Mouse (Mus musculus): Measurements from ENCODE around the gene Rbm46. TPM values are rescaled to one million over a fixed set of nuclear protein-coding genes. Genes with fewer than 3 reads are reported as not detected.

The Rbm46 gene
- total and polyA plus RNA-seq, 2 experiments: 0.28 TPM; not detected in 1

- Histone ChIP-seq H3K27ac (replicated peaks; ENCODE audit: insufficient read depth, low read depth, low read length) (no peak overlapping the region), H3K36me3 (ENCODE audit: control insufficient read depth, insufficient read depth, low read length) (no peaks in the 10 kb centered on the region), H3K79me2 (ENCODE audit: control insufficient read depth, insufficient read depth, low read length) (no peaks in the 10 kb centered on the region), H3K4me3 (ENCODE audit: insufficient read depth, low read depth, low read length) (no peak overlapping the region), H3K9ac (ENCODE audit: low read depth, low read length) (no peak overlapping the region), H3K4me1 (ENCODE audit: control insufficient read depth, insufficient read depth, low read length) (no peaks in the 10 kb centered on the region), H3K27me3 (ENCODE audit: control insufficient read depth, insufficient read depth, low read length) (no peaks in the 10 kb centered on the region)
- DNase-seq (ENCODE audit: extremely low read depth, low read depth, low spot score): no peak
- TF ChIP-seq CTCF (IDR thresholded peaks at IDR 0.05; ENCODE audit: low read depth, low read length) (no peak), POLR2A (IDR thresholded peaks at IDR 0.05; ENCODE audit: extremely low read depth, insufficient read depth, low read length) (no peak)
- WGBS: 82% methylated on average over 3 of the region's 3 CpGs
These were observed 75.8 kb downstream of the Rbm46 start for GRCm38 (mm10) chr3:82800470-82800843.

- Histone ChIP-seq H3K27ac (replicated peaks; ENCODE audit: insufficient read depth, low read depth, low read length) (no peak overlapping the region), H3K9ac (ENCODE audit: low read depth, low read length) (no peak overlapping the region), H3K79me2 (ENCODE audit: control insufficient read depth, insufficient read depth, low read length) (no peaks in the 10 kb centered on the region), H3K4me1 (ENCODE audit: control insufficient read depth, insufficient read depth, low read length) (no peaks in the 10 kb centered on the region), H3K27me3 (ENCODE audit: control insufficient read depth, insufficient read depth, low read length) (no peaks in the 10 kb centered on the region), H3K4me3 (ENCODE audit: insufficient read depth, low read depth, low read length) (no peak overlapping the region), H3K36me3 (ENCODE audit: control insufficient read depth, insufficient read depth, low read length) (no peaks in the 10 kb centered on the region)
- no peak for TF ChIP-seq POLR2A (IDR thresholded peaks at IDR 0.05; ENCODE audit: extremely low read depth, insufficient read depth, low read length)
- no peak for TF ChIP-seq CTCF (IDR thresholded peaks at IDR 0.05; ENCODE audit: low read depth, low read length)
- 78% methylated on average over 4 of the region's 4 CpGs for WGBS
- no peak for DNase-seq (ENCODE audit: extremely low read depth, low read depth, low spot score)
These were observed 76.4 kb downstream of the Rbm46 start for GRCm38 (mm10) chr3:82799735-82800469.

- H3K36me3 ChIP-seq (ENCODE audit: control insufficient read depth, insufficient read depth, low read length): no peaks in the 10 kb centered on the region
- TF ChIP-seq POLR2A (IDR thresholded peaks at IDR 0.05; ENCODE audit: extremely low read depth, insufficient read depth, low read length) (no peak), CTCF (IDR thresholded peaks at IDR 0.05; ENCODE audit: low read depth, low read length) (no peak)
- 59% methylated on average over 1 of the region's 1 CpGs for WGBS
These were observed 82.6 kb downstream of the Rbm46 start for GRCm38 (mm10) chr3:82793656-82794055.

GRCm38 (mm10) chr3:82791663-82792062, 84.6 kb downstream of the Rbm46 start:
- Histone ChIP-seq H3K79me2 (ENCODE audit: control insufficient read depth, insufficient read depth, low read length) (no peaks in the 10 kb centered on the region), H3K36me3 (ENCODE audit: control insufficient read depth, insufficient read depth, low read length) (no peaks in the 10 kb centered on the region), H3K27me3 (ENCODE audit: control insufficient read depth, insufficient read depth, low read length) (no peaks in the 10 kb centered on the region), H3K27ac (replicated peaks; ENCODE audit: insufficient read depth, low read depth, low read length) (no peak overlapping the region), H3K9ac (ENCODE audit: low read depth, low read length) (no peak overlapping the region), H3K4me3 (ENCODE audit: insufficient read depth, low read depth, low read length) (no peak overlapping the region), H3K4me1 (ENCODE audit: control insufficient read depth, insufficient read depth, low read length) (no peaks in the 10 kb centered on the region)
- no peak for DNase-seq (ENCODE audit: extremely low read depth, low read depth, low spot score)
- 86% methylated on average over 3 of the region's 3 CpGs for WGBS
- no peak for TF ChIP-seq POLR2A (IDR thresholded peaks at IDR 0.05; ENCODE audit: extremely low read depth, insufficient read depth, low read length)
- TF ChIP-seq CTCF (IDR thresholded peaks at IDR 0.05; ENCODE audit: low read depth, low read length): no peak

More at GRCm38 (mm10) chr3:82793656-82794055, 82.6 kb downstream of the Rbm46 start:
- DNase-seq (ENCODE audit: extremely low read depth, low read depth, low spot score): peak; percentile 39
- no peaks in the 10 kb centered on the region for H3K27me3 ChIP-seq (ENCODE audit: control insufficient read depth, insufficient read depth, low read length)
- H3K79me2 ChIP-seq (ENCODE audit: control insufficient read depth, insufficient read depth, low read length): no peaks in the 10 kb centered on the region
- H3K9ac ChIP-seq (ENCODE audit: low read depth, low read length): no peak overlapping the region
- no peaks in the 10 kb centered on the region for H3K4me1 ChIP-seq (ENCODE audit: control insufficient read depth, insufficient read depth, low read length)
- H3K27ac ChIP-seq (replicated peaks; ENCODE audit: insufficient read depth, low read depth, low read length): no peak overlapping the region
- no peak overlapping the region for H3K4me3 ChIP-seq (ENCODE audit: insufficient read depth, low read depth, low read length)

Other genes with a start within 250 kb of the Rbm46 start
- gene Lrat, start 27.5 kb upstream of the Rbm46 start, total RNA-seq (2014; rRNA removed): 12.4 and 17.9 TPM in 2 replicates
- gene Lrat, start 27.5 kb upstream of the Rbm46 start, polyA plus RNA-seq (2012; rRNA removed): 3.4 and 8.0 TPM in 2 replicates
- 3,843 and 4,358 TPM in 2 replicates for gene Fgg, start 131.2 kb upstream of the Rbm46 start, total RNA-seq (2014; rRNA removed)
- gene Fgg, start 131.2 kb upstream of the Rbm46 start, polyA plus RNA-seq (2012; rRNA removed): 2,564 and 2,816 TPM in 2 replicates
- gene Fga, start 149.6 kb upstream of the Rbm46 start, total RNA-seq (2014; rRNA removed): 3,320 and 3,369 TPM in 2 replicates
- 877 and 984 TPM in 2 replicates for gene Fga, start 149.6 kb upstream of the Rbm46 start, polyA plus RNA-seq (2012; rRNA removed)
- 2,420 and 2,798 TPM in 2 replicates for gene Fgb, start 173.4 kb upstream of the Rbm46 start, total RNA-seq (2014; rRNA removed)
- 918 and 923 TPM in 2 replicates for gene Fgb, start 173.4 kb upstream of the Rbm46 start, polyA plus RNA-seq (2012; rRNA removed)
- gene Plrg1, start 179.0 kb upstream of the Rbm46 start, total RNA-seq (2014; rRNA removed): 34.1 and 35.1 TPM in 2 replicates
- 20.7 and 21.8 TPM in 2 replicates for gene Plrg1, start 179.0 kb upstream of the Rbm46 start, polyA plus RNA-seq (2012; rRNA removed)